Mouse (Mus musculus): ENCODE data around the gene Ghitm. TPM values are rescaled to one million over a fixed set of nuclear protein-coding genes. Genes with fewer than 3 reads are reported as not detected.
"Not testable (repeated sequence)": the region's sequence is repeated elsewhere in the genome, so short reads cannot be mapped to it uniquely, and the experiment has no call there.

Ghitm gene
- total RNA-seq (2021), result 100 to 1,000 TPM; 399 to 418 TPM
- long read RNA-seq, experiment 1, transcript Ghitm-202 (9 exons, 3,188 nt), result major isoform, 392 of 582 reads
- long read RNA-seq, experiment 1, transcript Ghitm-201 (9 exons, 2,573 nt), result minor isoform, 28 of 582 reads
- long read RNA-seq, experiment 1, partial matches to known transcripts, result 79 of 582 reads
- long read RNA-seq, experiment 1, other reads (novel, unspliced or antisense), result 83 of 582 reads
- long read RNA-seq, experiment 2, transcript Ghitm-201 (9 exons, 2,573 nt), result minor isoform, 33 of 721 reads
- long read RNA-seq, experiment 2, transcript Ghitm-202 (9 exons, 3,188 nt), result major isoform, 507 of 721 reads
- long read RNA-seq, experiment 2, partial matches to known transcripts, result 148 of 721 reads
- long read RNA-seq, experiment 2, other reads (novel, unspliced or antisense), result 33 of 721 reads

DNA sequence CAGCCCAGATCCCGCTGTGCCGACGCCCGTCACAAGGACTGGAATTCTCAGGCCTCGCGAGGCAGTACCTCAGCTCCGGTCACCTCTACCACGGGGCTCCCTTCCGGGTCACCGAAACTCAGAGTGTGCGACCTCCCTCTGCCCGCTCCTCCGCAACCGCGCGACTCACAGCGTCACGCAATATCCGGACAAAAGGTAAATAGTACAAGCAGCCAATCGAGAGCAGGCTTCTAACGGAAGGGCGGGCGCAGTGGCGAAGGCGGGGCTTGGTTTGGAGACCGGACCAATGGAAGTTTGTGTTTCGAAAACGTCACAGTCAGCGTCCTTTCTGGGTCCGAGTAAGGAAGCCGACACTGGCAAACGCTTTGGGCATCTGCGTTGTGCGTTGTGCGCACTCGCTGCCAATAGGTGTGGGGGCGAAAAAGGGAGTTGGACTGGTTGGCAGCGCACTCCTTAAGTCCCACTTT is at the start of gene Ghitm:
Ghitm (minus strand) TSS at position 146 of the 467 bp plus-strand sequence.
- intact Hi-C loops (cut with DNase I), result no loop called here
- peak; percentile 92 to 93 for DNase-seq

DNA sequence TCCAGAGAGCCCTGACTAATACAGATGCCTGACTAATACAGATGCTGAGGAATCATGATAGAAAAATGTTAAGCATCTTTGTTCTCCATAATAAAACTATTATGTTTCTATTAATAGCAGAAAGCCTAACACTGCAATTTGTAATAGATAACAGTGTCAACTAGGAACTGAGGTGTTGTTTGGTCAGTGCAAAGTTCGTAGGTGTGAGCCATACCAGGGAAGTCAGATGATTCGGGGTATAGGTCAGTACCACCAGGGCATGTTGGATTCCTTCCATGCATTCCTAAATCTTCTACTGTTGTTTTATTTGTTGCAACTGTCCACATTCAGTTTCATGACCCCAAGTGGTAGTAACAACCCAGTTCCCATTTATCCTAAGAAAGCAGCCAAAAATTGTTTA is 49.8 kb upstream of the Ghitm start:
- intact Hi-C loops (cut with DNase I), result no loop called here

DNA sequence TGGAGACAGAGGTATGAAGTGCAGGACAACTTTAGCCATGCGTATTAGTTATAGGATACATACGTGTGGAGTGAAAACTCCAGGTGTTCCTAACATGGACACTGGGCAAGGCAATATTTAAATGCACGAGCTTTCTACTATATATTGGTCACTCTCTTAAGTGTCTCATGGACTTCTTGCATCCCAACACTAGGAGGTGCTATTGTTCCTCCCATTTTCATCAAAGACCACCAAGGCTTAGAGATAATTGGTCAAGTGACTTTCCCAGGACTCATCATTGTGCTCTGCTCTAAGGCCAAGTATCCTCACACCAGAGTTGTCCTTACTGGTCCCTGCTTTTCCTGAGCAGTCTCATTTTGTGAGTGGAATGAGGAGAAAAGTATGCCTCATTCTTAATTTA is 39.4 kb upstream of the Ghitm start:
- no peak for DNase-seq
- intact Hi-C loops (cut with DNase I), result no loop called here

More for the DNA sequence above, 49.8 kb upstream of the Ghitm start:
- no peak for DNase-seq

DNA sequence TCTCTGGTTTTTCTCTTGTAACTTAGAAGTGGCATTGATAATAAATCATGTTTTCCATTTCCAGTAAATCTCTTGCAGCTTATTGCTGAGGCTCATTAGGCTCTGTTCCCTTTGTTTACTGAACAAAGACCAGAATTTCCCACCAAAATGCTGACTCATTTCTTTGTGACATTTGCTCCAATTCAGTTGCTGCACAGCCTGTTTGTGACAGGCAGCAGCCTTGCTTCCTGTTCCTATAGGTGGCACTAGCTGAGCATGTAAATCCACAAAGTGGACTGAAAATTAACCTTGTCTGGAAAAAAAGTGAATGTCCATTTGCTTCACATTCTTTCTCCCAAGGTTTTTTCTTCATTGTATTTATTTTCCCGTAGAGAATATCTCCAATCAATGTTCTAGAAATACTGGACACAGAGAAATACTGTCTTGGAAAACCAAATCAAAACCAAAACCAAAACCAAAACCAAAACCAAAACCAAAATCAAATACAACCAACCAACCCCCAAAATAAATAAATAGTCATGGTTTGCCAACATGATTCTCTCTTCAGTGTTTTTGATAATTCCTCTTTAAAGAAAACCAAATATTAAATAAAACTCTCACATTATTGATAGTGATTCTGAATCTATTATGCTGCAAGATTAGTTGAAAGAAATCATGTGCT is 30.3 kb upstream of the Ghitm start:
- intact Hi-C loops (cut with DNase I), result no loop called here

DNA sequence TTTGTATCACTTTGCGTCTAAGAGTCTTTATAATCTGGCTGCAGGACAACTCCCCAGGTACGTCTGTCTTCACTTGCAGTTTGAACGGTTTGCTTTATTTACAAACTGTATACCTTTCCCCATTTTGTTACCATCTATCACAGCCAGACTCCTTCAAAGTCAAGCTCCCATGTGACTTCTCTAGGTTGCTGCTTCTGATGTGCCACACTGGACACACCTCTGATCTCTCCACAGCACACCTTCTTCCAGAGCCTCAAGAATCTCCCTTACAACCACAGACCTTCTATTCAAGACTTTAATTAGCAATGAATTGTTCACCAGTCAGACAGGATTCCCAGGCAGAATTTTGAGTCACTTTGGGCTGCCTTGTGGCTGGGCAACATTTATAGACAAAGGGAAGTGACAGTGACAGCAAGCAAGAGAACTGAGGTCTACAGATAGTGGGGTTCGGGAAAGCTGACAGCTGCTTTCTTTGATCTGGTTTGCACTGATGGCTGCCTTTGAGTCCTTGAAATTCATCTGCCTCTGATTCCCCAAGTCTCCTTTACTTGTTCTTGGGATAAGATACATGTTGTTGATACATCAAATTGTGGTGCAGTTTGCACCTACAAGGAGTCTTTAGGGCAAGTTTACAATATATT is 29.4 kb upstream of the Ghitm start:
- DNase-seq, result no peak
- intact Hi-C loops (cut with DNase I), result no loop called here

More for the DNA sequence above, 30.3 kb upstream of the Ghitm start:
- no peak for DNase-seq

DNA sequence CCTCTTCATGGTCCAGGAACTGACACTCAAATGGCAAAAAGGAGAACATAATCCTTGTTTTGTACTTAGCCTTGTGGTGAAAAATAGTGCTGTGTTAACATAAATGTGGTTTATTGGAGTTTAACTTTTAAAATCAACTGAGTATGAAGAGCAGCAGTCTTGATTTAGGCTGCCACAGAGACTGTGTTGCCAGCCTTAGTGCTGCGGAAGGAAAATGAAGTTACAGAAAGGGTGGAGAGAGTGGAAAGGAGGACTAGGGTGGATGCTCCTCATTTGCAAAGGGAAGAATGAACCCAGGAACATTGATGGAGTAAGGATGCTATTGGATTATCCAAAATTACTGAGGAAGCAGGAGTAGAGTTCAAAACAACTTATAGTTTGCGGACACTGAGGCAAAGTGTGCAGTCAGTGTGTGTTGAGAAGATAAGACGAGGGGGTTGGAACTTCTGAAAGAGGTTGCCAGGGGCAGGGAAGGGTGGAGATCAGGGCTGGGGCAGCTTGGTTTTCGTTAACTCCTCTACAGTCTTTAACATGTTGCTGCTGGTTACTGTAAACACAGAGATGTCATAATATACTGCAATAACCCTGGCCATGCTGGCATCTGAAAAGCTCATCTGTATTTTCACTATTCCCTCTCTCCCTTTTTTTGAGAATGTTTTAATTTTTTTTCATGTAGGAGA is 28.3 kb upstream of the Ghitm start:
- DNase-seq, result no peak

DNA sequence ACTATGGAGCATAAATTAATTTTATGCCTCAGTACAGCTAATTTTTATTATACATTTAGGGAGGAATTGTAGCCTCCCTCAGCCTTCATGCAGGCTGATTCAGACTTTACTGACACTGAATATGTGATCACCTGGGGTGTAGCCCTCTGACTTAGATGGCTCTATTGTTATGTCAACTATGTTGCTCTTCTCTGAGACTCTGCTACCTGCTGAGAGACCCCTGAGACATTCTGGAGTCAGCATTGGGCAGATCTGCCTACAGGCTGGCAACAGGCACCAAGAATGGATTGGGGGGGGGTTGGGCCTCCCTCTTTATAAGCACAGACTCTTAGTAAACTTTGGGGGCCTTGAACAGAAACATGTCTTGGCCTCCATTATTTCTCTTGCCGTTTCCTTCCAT is 19.3 kb upstream of the Ghitm start:
- no peak for DNase-seq
- intact Hi-C loops (cut with DNase I), result no loop called here

More for the DNA sequence above, 28.3 kb upstream of the Ghitm start:
- intact Hi-C loops (cut with DNase I), result no loop called here

DNA sequence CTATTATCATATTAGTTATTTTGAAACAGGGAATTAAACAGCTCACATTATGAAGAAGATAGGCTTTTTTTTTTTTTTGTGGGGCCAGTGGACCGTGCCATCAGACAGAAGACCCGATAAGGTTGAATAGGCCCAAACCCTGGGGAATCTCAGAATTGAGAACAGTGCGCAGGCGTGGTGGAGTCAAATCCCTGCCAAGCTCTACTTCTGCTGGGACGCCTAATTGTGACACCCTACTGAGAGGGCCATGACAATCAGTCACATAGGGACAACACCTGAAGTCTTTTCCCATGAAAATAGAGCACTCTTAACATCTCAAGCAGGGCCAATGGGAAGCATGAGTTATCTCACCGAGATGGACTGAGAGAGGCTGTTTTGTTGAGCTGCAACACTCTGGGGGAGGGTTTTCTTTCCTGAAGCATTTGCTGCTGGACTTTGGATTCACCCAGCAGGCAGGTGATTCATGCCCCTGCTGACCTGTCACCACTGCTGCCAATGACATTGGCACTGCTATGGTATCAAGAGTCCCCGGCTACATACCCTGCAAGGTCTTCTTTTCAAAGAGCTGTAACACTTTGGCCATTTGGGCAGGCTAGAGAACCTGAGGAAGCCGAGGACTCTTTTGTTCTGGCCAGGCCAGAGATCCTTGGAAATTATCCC is 4.1 kb upstream of the Ghitm start:
- intact Hi-C loops (cut with DNase I), result no loop called here
- no peak for DNase-seq

DNA sequence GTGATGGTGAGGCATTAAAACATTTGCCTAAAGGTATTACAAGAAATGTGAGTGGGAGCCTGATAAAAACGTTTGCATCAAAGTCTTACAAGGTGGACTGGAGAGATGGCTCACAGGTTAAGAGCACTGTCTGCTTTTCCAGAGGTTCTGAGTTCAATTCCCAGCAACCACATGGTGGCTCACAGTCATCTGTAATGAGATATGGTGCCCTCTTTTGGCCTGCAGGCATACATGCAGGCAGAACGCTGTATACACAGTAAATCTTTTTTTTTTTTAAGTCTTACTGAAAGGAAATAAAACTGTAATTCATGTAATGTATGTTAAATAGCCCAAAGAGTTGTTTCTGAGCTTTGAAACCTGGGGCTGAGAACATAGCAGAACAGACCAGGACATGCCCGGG is 2.5 kb upstream of the Ghitm start:
- intact Hi-C loops (cut with DNase I); DNase-seq: not testable (repeated sequence)

DNA sequence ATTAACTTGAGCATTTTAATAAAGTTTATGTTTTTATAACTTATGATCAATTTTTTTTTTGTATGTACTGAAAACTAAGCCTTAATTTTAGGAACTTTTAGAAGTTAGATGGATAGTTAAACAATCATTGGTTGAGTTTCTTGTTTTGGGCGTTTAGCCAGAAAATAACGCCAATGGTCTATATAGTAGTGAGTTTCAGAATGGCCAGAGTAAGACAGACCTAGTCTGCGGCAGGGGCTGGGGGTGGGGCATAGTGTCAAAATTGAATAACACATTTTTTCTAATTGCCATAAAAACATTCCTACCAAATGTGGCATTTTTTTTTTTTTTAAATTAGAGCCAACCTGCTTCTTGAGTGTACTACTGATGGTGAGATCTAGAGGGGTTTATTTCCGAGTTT is 1.0 kb upstream of the Ghitm start:
- DNase-seq, result no peak
- intact Hi-C loops (cut with DNase I), result no loop called here

DNA sequence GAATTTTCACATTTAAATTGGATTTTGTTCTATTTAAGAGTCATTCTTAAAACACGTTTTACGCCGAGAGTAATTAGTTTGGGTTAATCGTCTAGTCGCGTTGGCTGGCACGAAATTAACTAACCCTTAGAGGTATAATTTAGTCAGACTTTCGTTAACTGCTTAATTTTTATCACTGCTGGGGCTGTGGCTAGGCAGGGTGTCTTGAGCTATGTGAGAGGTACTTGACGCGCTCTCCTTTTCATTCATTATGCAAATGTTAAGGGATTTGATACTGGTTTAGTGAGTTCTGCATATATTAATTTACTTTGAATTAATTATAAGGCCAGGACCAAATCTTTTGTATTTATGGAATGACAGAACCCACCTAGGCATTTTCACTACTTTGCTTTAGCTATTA is 599 bp upstream of the Ghitm start:
- intact Hi-C loops (cut with DNase I), result no loop called here
- no peak for DNase-seq

DNA sequence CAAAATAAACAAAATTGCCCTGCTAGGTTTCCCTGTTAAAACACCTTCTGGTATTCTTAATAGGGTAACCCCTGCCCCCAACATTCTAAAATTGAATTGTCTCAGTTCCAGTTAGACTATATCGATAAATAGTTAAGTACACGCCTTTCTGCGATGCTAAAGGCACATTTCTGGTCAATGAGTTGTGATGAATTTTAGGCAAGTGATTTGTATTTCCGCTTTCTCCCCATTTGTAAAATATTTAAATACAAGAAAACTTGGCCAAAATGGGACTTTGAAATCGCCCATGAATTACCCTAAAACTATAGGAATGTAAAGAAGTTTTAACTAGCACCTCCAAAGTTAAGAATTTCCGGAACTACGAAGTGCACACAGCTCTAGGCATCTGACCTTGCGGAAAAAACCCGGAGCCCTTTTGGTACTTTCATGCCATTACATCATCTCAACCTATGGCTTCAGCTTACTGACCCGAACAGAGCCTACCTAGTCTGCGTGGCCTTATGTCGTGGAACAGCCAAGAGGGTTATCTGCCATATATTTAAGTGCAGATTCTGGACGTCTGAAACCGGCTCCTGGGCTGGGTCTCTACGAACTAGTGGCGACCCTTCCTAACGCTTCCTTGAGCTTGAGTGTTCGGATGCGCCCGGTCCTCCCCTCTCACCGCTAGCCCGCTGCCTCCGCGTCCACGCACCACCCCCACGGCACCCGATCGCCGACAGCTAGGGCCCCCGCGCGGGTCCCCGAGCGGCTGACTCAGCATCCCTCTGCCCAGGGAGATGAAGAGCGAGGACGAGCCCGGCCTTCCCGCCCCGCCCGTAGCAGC is 557 bp downstream of the Ghitm start:
- no peak for DNase-seq
- intact Hi-C loops (cut with DNase I), result no loop called here

DNA sequence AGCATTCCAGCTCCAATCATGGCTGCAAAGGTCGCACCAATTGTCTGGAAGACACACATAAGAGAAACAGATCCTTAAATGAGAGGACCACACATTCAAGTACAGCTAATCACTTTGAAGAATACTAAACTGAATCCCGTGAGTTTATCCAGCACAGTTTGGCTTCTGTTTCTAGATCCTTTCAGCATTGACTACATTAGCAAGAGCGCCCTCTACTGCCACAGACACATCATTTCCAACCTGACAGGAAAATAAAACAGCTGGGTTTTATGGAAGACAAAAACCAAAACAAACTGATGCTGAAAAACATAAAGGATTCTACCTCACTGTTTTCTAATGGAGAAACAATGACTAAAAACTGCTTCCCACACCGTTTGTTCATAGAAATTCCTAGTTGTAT is 7.4 kb downstream of the Ghitm start:
- DNase-seq, result no peak

DNA sequence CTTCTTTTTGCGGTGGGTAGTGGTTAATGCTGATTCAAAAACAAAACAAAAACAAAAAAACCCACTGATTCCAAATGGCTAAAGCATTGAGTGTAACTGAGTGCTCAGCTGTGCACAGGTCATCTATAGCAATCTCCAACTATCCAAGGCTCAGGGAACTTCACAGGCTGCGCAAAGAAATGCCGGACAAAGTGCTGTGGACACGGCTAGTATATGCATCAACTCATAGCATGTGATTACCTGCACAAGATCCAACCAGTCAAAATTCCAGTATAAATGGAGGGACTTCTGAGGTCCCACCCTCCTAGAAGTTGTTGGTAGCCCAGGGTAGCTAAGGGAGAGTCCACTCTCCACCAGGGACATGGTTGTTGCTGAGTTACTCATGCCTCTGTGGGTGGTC is 15.8 kb downstream of the Ghitm start:
- no peak for DNase-seq
- intact Hi-C loops (cut with DNase I), result no loop called here

More for the DNA sequence above, 7.4 kb downstream of the Ghitm start:
- intact Hi-C loops (cut with DNase I), result no loop called here

DNA sequence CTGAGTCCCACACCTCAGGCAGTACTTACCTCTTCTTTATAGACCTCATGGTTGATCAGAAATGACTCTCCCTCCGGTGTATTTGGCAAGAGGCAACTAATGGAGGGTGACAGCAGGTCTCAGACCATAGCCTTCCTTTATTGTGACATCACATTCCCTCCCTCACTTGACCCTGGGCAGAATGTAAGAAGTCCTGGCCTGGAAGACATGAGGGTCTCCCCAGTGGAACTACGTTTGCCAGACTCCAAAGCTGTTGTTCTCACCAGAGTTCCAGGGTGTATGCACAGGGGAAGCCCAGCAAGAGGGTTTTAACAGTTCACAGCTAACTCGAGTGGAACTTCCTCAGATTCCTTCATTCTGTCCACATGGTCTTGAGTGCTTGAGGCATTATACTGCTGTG is 21.1 kb downstream of the Ghitm start, which contains the start of gene 2610528A11Rik:
2610528A11Rik (minus strand) TSS at position 101 of the 400 bp plus-strand sequence.
- DNase-seq, result no peak
- intact Hi-C loops (cut with DNase I), result no loop called here

DNA sequence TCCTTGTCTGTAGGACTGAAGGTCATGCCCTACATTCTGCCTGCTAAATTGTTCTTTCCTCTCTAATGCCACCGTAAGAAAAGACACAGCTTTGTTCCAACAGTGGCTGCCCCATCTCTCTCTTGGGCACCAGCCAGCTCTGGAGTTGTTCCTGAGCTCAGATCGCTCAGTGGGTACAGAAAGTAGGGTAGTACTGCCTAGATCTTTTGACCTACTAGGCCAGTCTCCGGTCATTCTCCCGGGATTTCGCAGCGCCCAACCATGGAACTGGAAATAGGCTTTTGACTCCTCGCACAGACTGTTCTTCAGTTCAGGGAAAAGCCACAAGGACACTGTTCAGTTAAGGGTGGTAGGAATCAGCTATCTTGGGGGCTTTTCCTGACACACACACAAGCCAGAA is 22.1 kb downstream of the Ghitm start:
- no peak for DNase-seq
- intact Hi-C loops (cut with DNase I), result no loop called here

DNA sequence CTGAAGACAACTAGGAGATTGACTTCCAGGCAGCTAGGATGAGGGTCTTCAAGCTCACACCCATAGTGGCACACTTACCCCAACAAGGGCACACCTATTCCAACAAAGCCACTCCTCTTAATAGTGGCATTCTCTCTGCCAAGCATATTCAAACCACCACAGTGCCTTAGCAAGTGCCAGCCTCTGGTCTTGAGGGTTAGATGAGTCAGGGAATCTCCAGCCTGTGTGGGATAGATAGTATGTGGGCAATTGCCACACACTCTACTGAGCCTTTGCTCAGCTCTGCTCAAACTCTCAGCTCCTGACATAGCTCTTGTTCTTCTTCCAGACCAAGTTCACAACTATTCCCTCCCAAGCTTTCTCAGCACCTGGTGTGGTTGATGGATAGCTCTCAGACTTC is 23.7 kb downstream of the Ghitm start:
- no peak for DNase-seq
- intact Hi-C loops (cut with DNase I), result no loop called here

DNA sequence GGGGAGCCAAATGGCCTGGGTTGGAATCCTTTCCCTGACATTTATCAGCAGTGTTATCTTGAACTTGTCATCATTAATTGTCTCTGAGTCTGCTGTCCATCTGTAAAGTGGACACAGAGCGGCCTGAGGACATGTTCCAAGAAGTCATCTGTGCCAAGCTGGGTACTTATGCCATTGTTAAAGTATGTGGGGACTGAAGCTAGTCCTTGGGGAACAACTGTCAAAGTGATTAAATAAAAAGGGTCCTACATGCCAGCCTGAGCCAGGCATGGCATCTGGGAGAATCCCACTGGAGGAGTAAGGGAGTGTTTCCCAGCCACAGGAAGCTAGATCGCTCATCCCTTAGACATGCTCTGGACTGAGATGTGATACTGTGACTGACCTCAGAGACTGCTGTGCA is 24.6 kb downstream of the Ghitm start:
- intact Hi-C loops (cut with DNase I), result no loop called here
- no peak for DNase-seq

DNA sequence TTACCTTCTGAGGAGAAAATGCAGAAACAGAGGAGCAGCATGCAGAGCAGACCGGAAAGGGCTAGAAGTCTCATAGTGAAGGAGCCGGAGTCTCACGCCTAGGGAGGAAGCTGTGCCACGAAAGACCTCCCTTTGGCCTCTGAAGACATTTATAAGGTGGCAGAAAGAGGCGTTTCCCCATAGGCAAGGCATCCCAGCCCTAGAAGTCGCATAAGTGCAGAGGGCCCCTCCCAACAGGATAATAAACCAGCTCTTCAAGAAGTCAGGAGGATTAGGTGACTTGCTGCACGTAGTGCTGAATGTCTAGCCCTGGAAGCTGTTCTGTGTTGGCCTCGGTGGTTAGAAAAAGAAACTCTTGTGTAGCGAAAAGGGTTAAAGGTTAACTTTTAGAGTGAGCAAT is 25.1 kb downstream of the Ghitm start:
- no peak for DNase-seq
- intact Hi-C loops (cut with DNase I), result no loop called here
